Mouse (Mus musculus) heart, adult 11 months (tissue): ENCODE data around the gene Hsd17b3.
A peak's percentile ranks its signal among the peaks of the same experiment; 100 is the strongest.

Experiments used
- DNase-seq: peaks from one replicate; pipeline ENCODE4 v3.0.0; 2022

Gene Hsd17b3

GRCm38 (mm10) chr13:64018586-64019141, 70.4 kb downstream of the Hsd17b3 start:
- peak; percentile 89 for DNase-seq

- peak; percentile 92 for DNase-seq
These were observed 73.0 kb downstream of the Hsd17b3 start for GRCm38 (mm10) chr13:64016048-64016447.

GRCm38 (mm10) chr13:64011157-64011556, 77.9 kb downstream of the Hsd17b3 start:
- DNase-seq = no peak
